Mouse (Mus musculus): Measurements from ENCODE around the gene Elf4. TPM values are rescaled to one million over a fixed set of nuclear protein-coding genes. Genes with fewer than 3 reads are reported as not detected.

Elf4 gene
- polyA plus RNA-seq, 1 experiment from 2014 or later: 4.9 TPM

Other genes with a start within 250 kb of the Elf4 start
- gene Utp14a, start 206.3 kb downstream of the Elf4 start, polyA plus RNA-seq (2015; fragmentation: Nextera tagmentation; extraction: Ambion mirVana): 22.6 and 23.2 TPM in 2 replicates
- gene Bcorl1, start 121.8 kb downstream of the Elf4 start, polyA plus RNA-seq (2015; fragmentation: Nextera tagmentation; extraction: Ambion mirVana): 6.8 and 6.9 TPM in 2 replicates
- 73.7 and 75.3 TPM in 2 replicates for gene Aifm1, start 50.4 kb upstream of the Elf4 start, polyA plus RNA-seq (2015; fragmentation: Nextera tagmentation; extraction: Ambion mirVana)
- gene Rab33a, start 56.2 kb upstream of the Elf4 start, polyA plus RNA-seq (2015; fragmentation: Nextera tagmentation; extraction: Ambion mirVana): 5.9 and 6.9 TPM in 2 replicates
- gene Zfp280c, start 131.4 kb upstream of the Elf4 start, polyA plus RNA-seq (2015; fragmentation: Nextera tagmentation; extraction: Ambion mirVana): 14.8 and 15.6 TPM in 2 replicates
- 16.9 and 17.3 TPM in 2 replicates for gene Slc25a14, start 160.3 kb upstream of the Elf4 start, polyA plus RNA-seq (2015; fragmentation: Nextera tagmentation; extraction: Ambion mirVana)
- gene Gpr119, start 211.3 kb upstream of the Elf4 start, polyA plus RNA-seq (2015; fragmentation: Nextera tagmentation; extraction: Ambion mirVana): not detected in 2 replicates
- 27.9 and 29.1 TPM in 2 replicates for gene Rbmx2, start 231.9 kb upstream of the Elf4 start, polyA plus RNA-seq (2015; fragmentation: Nextera tagmentation; extraction: Ambion mirVana)

Measured in limb, embryonic 13.5 days (tissue).